Mouse (Mus musculus): ENCODE results near the gene Cdk5. TPM values are rescaled to one million over a fixed set of nuclear protein-coding genes. Genes with fewer than 3 reads are reported as not detected.

Cdk5 gene
- polyA plus RNA-seq, 1 experiment from 2014 or later = 50.7 TPM

DNA sequence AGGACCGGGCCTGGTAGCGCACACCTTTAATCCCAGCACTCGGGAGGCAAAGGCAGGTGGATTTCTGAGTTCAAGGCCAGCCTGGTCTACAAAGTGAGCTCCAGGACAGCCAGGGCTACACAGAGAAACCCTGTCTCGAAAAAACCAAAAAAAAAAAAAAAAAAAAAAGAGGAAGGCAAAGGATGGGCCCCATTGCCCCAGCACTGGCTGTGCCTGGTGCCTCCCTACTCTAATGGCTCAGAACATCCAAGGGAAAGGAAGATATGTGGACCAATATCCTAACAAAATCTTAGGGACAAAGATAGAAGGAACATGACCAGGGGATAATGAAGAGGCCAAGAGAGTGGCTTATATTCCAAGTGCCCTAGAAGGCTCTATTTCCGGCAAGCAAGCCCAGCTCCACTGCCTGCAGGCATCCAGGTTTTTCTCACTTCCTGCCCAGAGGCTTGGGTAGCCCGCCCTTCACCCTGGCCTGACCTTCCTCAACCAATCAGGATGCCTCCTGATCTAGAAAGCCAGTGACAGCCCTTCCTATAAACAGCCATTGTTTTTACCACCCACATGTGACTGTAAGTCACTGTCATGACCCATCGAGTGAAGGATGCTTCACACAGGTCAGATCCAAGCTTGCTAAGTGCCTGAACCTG lies 34.2 kb downstream of the Cdk5 start:
- Histone ChIP-seq H3K4me3 (no peak overlapping the region), H3K36me3 (replicated peaks) (no peaks in the 10 kb centered on the region), H3K4me1 (peaks cover 43% of the 10 kb centered on the region), H3K9me3 (no peaks in the 10 kb centered on the region), H3K27ac (replicated peaks) (no peak overlapping the region; the same call in 1 of the 2 replicates), H3K27me3 (replicated peaks; ENCODE audit: low read depth, poor library complexity, severe bottlenecking) (peaks cover 76% of the 10 kb centered on the region)
- 44% methylated on average over 7 of the region's 7 CpGs for WGBS
- peak; percentile 64 for DNase-seq (ENCODE audit: low spot score)

DNA sequence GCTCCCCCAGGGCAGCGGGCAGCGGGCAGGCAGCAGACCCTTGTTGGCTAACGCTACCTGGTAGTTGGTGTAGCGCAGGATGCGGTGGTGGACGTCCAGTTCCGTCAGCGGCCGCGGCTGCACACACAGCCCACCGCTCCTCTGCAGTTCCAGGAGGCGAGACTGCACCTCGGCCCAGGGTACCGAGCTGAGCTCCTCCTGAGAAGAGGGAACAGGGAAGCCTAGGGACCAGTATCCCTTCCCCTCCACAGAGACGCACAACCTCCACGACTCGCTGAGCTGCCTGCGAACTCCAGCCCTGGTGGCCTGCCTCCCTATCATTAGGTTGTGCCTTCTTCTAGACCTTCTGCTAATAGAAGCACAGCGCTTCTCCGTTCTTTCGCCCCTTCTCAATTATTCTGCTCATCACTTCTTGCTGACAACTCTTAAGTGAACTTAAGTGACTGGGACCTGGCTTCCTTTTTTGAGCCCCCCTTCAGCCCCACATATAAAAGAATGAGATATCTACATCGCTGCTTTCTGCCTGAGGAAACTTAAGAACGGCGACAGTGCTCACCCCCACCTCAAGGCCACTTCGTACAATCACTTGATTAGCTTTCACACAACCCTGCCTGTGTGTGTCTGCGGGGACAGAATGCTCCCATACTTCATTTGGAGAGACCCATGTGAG lies 34.9 kb downstream of the Cdk5 start:
- WGBS = 24% methylated on average over 26 of the region's 26 CpGs
- Histone ChIP-seq H3K4me3 (peak overlapping the region; percentile 66), H3K4me1 (peaks cover 42% of the 10 kb centered on the region), H3K36me3 (replicated peaks) (no peaks in the 10 kb centered on the region), H3K27me3 (replicated peaks; ENCODE audit: low read depth, poor library complexity, severe bottlenecking) (peaks cover 76% of the 10 kb centered on the region), H3K9me3 (no peaks in the 10 kb centered on the region), H3K27ac (replicated peaks) (peak overlapping the region; percentile 78)
- DNase-seq (ENCODE audit: low spot score) = no peak

DNA sequence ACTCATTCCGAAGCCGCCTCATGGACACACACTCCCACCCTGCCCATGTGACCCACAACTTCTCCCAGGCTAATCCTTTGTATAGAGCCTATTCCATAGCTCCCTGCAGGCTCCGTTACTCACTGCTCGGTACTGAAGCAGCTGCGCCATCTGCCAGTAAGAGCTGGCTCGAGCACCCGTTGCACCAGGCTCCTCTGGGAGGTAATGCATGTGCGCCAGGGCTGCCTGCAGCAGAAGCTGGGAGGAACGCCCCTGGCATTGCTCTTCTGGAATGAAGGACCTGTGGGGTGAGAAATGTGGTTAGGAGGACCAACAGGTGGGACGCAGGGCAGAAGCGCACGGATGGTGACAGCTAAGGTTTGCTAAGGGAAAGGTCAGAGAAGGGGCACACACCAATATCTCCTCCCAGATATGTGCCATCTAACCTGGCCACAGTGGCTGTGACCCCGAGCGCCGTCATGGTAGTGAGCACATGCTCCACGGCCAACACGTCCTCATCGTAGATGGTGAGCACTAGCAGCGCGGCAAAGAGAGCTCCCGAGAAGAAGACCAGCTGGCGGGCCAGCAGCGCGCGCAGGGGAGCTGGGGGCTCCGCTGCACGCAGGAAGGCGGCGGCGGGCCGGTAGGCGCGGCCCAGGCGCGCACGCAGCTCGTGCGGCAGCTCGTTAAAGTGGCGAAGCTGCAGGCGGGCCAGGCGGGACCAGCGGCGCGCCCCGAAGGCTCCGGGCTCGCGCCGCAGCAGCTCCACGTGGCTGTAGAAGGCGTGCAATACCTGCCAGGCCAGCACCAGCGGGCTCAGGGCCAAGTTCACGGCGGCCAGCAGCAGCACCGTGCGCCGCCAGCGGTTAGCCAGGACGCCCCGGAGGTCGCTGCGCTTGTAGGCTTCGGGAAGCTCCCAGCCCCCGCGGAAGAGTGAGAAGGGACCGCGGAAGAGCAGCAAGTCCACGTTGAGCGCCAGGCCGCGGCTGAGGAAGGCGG lies 35.8 kb downstream of the Cdk5 start:
- Histone ChIP-seq H3K4me3 (peak overlapping the region; percentile 66), H3K36me3 (replicated peaks) (no peaks in the 10 kb centered on the region), H3K27ac (replicated peaks) (peak overlapping the region; percentile 78), H3K4me1 (peaks cover 49% of the 10 kb centered on the region), H3K9me3 (no peaks in the 10 kb centered on the region), H3K27me3 (replicated peaks; ENCODE audit: low read depth, poor library complexity, severe bottlenecking) (peaks cover 76% of the 10 kb centered on the region)
- peak; percentile 71 for DNase-seq (ENCODE audit: low spot score)
- WGBS = 1% methylated on average over 73 of the region's 73 CpGs

DNA sequence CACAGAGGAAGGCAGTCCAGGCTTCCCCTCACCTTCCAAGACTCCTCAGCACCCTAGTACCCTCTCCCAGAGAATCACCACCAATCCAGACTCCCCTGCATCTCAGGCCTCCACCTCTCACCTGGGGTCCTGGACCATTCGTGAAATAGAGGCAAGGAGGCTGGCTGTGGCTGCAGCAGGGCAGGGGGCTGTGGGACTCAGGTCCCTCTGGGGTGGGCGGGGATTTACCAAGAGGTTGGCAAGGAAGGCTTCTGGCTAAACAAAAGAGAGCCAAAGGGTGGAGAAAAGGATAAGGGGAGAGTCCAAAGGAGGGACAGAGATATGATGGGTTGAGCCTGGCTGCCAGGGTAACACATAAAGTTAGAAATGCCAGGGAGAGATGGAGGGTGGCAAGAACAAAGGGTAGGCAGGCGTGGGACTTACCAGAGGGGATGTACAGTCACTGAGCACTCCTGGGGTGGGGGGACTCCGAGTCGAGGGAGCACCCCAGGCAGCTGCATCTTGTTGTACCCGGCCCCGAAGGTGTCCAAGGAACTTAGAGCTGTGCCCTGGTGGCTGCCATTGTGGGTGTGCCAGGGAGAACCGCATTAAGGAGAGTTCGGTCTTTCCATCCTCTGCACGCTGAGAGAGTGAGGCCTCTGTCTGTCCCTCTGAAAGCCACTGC lies 37.3 kb downstream of the Cdk5 start:
- 81% methylated on average over 10 of the region's 10 CpGs for WGBS
- Histone ChIP-seq H3K9me3 (no peaks in the 10 kb centered on the region), H3K4me1 (peaks cover 57% of the 10 kb centered on the region), H3K27me3 (replicated peaks; ENCODE audit: low read depth, poor library complexity, severe bottlenecking) (peaks cover 67% of the 10 kb centered on the region), H3K36me3 (replicated peaks) (no peaks in the 10 kb centered on the region), H3K27ac (replicated peaks) (no peak overlapping the region), H3K4me3 (no peak overlapping the region)
- no peak for DNase-seq (ENCODE audit: low spot score)

DNA sequence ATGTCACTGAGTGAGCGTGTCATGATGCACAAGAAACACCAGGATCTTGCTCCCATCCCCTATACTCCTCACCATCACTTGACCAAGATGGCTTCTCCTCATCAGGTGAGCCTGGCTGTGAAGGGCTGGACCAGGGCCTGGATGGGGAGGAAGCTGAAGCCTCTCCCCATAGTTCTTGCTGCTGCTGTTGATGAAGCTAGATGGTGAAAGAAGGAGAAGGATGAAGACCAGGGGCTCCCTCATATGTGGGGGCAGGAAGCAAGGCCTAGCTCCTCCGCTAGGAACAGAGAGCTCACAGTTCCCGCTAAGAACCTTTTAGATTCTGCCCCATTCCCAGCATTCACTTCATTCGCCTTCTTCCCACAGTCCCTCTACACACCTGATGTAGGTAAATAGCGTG lies 38.0 kb downstream of the Cdk5 start:
- WGBS = 82% methylated on average over 5 of the region's 5 CpGs
- no peak overlapping the region for H3K4me3 ChIP-seq
- no peaks in the 10 kb centered on the region for H3K9me3 ChIP-seq
- DNase-seq (ENCODE audit: low spot score) = no peak
- peaks cover 61% of the 10 kb centered on the region for H3K27me3 ChIP-seq (replicated peaks; ENCODE audit: low read depth, poor library complexity, severe bottlenecking)
- peaks cover 57% of the 10 kb centered on the region for H3K4me1 ChIP-seq
- no peak overlapping the region for H3K27ac ChIP-seq (replicated peaks)
- no peaks in the 10 kb centered on the region for H3K36me3 ChIP-seq (replicated peaks)

DNA sequence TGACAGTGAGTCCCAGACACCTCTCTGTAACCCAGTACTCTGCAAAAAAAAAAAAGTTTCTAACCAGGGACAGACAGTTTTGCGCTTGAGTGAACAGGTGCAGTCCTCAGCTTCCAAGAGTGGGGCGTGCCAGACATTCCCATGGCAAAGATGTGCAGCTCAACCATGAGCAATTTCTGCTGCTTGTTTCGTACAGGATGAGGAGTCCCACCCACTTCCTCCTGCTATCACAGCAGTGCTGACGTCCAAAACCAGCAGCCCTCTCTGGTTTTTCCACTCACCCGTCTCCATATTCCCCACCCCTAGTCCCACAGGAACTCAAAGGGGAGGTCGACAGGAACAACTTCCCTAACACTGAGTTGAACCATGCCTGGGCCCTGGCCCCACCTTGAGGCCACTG lies 38.9 kb downstream of the Cdk5 start:
- no peak overlapping the region for H3K27ac ChIP-seq (replicated peaks)
- H3K4me1 ChIP-seq = peaks cover 57% of the 10 kb centered on the region
- H3K4me3 ChIP-seq = no peak overlapping the region
- WGBS = 72% methylated on average over 6 of the region's 6 CpGs
- no peaks in the 10 kb centered on the region for H3K9me3 ChIP-seq
- no peak for DNase-seq (ENCODE audit: low spot score)
- H3K27me3 ChIP-seq (replicated peaks; ENCODE audit: low read depth, poor library complexity, severe bottlenecking) = peaks cover 52% of the 10 kb centered on the region
- H3K36me3 ChIP-seq (replicated peaks) = no peaks in the 10 kb centered on the region

DNA sequence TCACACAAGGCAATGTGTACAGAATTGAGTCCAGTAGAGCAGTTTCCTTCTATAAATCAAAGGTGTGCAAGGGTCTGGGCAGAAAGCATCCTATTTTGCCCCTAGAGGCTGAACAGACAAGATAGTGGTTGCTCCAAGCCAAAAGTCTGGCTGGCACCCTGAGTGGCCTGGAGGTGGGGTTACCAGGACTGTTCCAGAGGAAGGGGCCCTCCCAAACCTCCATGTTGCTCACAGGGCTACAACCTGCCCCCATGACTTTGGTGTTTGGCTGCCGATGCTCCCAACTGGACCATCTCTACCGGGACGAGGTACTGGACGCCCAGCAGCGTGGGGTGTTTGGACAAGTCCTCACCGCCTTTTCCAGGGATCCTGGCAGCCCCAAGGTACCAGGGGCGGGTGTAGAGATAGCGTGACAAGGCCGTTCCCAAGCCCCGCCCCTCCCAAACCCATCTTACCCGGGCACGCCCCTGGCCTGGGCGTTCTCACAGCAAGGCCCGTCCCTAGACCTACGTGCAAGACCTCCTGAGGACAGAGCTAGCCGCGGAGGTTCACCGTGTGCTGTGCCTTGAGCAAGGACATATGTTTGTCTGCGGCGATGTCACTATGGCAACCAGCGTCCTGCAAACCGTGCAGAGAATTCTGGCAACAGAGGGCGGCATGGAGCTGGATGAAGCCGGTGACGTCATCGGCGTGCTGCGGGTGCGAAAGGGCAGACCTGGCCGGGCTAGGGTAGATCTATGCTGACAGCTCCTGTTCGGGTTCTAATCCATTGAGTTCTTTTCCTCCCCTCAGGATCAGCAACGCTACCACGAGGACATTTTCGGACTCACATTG lies 40.1 kb downstream of the Cdk5 start:
- no peaks in the 10 kb centered on the region for H3K9me3 ChIP-seq
- DNase-seq (ENCODE audit: low spot score) = peak; percentile 94
- H3K4me1 ChIP-seq = peaks cover 49% of the 10 kb centered on the region
- peak overlapping the region; percentile 63 for H3K4me3 ChIP-seq
- H3K36me3 ChIP-seq (replicated peaks) = no peaks in the 10 kb centered on the region
- WGBS = under 1% methylated on average over 34 of the region's 34 CpGs
- H3K27ac ChIP-seq (replicated peaks) = peak overlapping the region; percentile 76
- H3K27me3 ChIP-seq (replicated peaks; ENCODE audit: low read depth, poor library complexity, severe bottlenecking) = peaks cover 40% of the 10 kb centered on the region

DNA sequence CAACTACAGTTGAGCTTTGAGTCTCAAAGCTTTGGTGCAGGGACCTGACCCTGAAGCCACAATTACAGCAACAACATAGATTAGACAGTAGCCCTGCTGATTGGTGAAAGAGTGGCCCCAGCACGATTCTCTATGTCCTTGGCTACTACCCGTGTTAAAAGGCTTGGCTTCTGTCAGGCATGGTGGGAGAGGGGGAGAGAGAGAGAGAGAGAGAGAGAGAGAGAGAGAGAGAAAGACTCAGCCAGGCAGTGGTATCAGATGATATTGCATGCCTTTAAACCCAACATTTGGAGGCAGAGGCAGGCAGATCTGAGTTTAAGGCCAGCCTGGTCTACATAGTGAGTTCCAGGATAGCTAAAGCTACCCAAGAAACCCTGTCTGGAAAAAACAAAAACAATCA lies 41.3 kb downstream of the Cdk5 start:
- Histone ChIP-seq H3K4me1 (peaks cover 40% of the 10 kb centered on the region), H3K27ac (replicated peaks) (no peak overlapping the region), H3K4me3 (no peak overlapping the region), H3K36me3 (replicated peaks) (no peaks in the 10 kb centered on the region), H3K9me3 (no peaks in the 10 kb centered on the region), H3K27me3 (replicated peaks; ENCODE audit: low read depth, poor library complexity, severe bottlenecking) (peaks cover 28% of the 10 kb centered on the region)
- no peak for DNase-seq (ENCODE audit: low spot score)
- 67% methylated on average over 2 of the region's 2 CpGs for WGBS

DNA sequence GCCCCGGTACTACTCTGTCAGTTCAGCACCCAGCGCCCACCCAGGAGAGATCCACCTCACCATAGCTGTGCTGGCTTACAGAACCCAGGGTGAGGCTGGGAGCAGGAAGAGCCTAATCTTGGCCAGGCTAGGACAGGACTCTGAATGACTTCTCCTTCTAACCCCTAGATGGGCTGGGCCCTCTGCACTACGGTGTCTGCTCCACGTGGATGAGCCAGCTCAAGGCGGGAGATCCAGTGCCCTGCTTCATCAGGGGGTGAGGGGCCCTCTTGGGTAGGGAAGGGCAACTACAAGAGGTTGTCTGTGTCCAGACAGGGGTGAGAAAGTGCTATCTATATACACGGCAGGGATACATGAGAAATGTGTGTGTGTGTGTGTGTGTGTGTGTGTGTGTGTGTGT lies 41.8 kb downstream of the Cdk5 start:
- WGBS = 78% methylated on average over 6 of the region's 6 CpGs
- no peak for DNase-seq (ENCODE audit: low spot score)
- H3K27ac ChIP-seq (replicated peaks) = no peak overlapping the region

DNA sequence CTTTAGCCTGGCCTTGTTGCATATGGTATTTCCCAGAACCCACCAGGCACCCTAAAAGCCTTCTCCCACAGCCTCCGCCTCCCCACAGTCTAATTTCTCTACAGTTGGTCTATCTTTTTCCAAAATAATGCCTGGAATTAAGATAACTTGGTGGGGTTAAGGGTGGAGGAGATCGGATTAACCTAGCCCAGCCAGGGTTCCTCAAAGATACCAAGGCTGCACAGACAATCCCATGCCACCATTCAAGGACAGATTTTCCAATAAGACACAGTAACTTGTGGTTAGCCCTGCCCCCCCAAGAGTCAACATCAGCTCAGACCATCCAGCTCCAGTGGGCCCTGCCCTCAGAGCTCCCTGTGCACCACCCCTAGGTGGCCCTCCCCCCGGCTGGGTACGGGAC lies 42.8 kb downstream of the Cdk5 start:
- no peaks in the 10 kb centered on the region for H3K9me3 ChIP-seq
- peaks cover 13% of the 10 kb centered on the region for H3K27me3 ChIP-seq (replicated peaks; ENCODE audit: low read depth, poor library complexity, severe bottlenecking)
- DNase-seq (ENCODE audit: low spot score) = no peak
- H3K27ac ChIP-seq (replicated peaks) = no peak overlapping the region
- peaks cover 38% of the 10 kb centered on the region for H3K4me1 ChIP-seq
- H3K4me3 ChIP-seq = no peak overlapping the region
- 90% methylated on average over 4 of the region's 4 CpGs for WGBS
- H3K36me3 ChIP-seq (replicated peaks) = no peaks in the 10 kb centered on the region

More for the DNA sequence above, 41.8 kb downstream of the Cdk5 start:
- H3K4me3 ChIP-seq = no peak overlapping the region
- H3K27me3 ChIP-seq (replicated peaks; ENCODE audit: low read depth, poor library complexity, severe bottlenecking) = peaks cover 23% of the 10 kb centered on the region
- no peaks in the 10 kb centered on the region for H3K36me3 ChIP-seq (replicated peaks)
- H3K9me3 ChIP-seq = no peaks in the 10 kb centered on the region
- peaks cover 38% of the 10 kb centered on the region for H3K4me1 ChIP-seq

DNA sequence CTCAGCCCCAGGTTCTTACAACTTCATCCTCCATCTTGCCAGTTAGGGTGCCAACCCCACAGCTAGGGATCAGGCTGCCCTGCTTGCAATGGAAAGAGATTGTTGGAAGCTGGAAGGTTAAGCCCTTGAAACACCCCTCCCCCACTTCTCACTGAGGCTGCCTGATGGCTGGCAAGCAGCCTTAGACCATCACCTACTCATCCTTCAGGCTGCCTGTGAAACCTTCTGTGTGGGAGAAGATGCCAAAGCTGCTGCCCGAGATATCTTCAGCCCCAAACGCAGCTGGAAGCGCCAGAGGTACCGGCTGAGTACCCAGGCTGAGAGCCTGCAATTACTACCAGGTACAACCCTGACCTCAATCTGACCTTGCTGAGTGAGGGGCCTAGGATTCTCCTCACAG lies 43.8 kb downstream of the Cdk5 start:
- Histone ChIP-seq H3K4me1 (peaks cover 38% of the 10 kb centered on the region), H3K36me3 (replicated peaks) (no peaks in the 10 kb centered on the region), H3K9me3 (no peaks in the 10 kb centered on the region), H3K27ac (replicated peaks) (no peak overlapping the region), H3K27me3 (replicated peaks; ENCODE audit: low read depth, poor library complexity, severe bottlenecking) (peaks cover 3% of the 10 kb centered on the region), H3K4me3 (no peak overlapping the region)
- DNase-seq (ENCODE audit: low spot score) = no peak
- WGBS = 73% methylated on average over 4 of the region's 4 CpGs

Data from embryonic facial prominence, embryonic 10.5 days (tissue).